Mouse (Mus musculus) stomach, adult 2 months (tissue): ENCODE measurements around the gene Gm11027. TPM values are rescaled to one million over a fixed set of nuclear protein-coding genes. Genes with fewer than 3 reads are reported as not detected.

ENCODE experiments used
- polyA plus RNA-seq: library from polyadenylated mRNA; depleted of rRNA; stranded (reverse); fragments of >200 nt; gene quantifications from 2 replicates; pipeline ENCODE4 v1.2.3, GENCODE M21; 2012; rRNA removed

The Gm11027 gene
- polyA plus RNA-seq = not detected in 2 replicates

DNA sequence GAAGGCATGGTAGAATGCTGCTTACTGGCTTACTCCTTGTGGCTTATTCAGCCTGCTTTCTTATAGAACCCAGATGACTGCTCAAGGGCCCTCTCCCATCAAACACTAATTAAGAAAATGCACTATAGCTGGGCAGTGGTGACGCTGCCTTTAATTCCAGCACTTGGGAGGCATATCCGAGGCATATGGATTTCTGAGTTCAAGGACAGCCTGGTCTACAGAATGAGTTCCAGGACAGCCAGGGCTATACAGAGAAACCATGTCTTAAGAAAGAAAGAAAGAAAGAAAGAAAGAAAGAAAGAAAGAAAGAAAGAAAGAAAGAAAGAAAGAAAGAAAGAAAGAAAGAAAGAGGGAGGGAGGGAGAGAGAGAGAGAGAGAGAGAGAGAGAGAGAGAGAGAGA is at the start of gene Gm11027:
Gene Gm11027, plus strand, starts transcription at position 301 of the 400 bp plus-strand sequence.

DNA sequence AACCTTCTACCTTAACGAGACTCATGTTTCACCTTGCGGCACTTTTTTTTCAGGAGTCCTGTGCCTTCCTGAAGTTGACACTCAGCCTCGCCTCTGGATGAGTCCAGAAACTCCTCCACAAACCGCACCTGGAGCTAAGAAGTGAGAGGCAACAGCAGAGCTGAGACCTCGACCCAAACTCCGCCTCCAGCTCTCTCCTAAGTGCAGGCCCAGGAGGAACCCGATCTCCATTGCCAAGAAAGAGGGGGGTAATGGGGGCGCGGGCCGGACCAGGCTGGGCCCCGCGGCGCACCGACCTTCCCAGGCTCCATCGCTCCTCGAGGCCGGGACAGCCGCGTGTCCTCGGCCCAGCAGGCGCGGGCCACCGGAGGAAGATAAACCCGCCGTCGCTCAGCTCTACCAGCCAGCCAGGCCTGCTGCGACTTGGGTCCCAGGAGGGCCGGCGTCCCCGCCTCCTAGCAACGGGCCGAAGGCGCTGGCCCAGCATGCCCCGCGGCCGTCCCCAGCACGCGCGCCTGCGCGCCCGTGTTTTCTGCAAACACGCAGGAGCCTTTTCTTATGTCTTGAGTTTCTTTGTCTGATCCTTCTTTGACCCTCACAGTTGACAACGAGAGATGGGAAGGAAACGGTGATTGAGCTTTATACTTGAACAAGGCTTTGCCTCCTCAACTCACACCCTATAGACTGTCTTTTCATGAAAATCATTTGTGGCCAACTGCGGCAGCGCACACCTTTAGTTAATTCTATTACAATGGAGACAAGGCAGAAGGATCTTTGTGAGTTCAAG is 12.4 kb upstream of the Gm11027 start, which contains the start of gene Wdr60:
Gene Wdr60, minus strand, starts transcription at position 468 of the 787 bp plus-strand sequence.

DNA sequence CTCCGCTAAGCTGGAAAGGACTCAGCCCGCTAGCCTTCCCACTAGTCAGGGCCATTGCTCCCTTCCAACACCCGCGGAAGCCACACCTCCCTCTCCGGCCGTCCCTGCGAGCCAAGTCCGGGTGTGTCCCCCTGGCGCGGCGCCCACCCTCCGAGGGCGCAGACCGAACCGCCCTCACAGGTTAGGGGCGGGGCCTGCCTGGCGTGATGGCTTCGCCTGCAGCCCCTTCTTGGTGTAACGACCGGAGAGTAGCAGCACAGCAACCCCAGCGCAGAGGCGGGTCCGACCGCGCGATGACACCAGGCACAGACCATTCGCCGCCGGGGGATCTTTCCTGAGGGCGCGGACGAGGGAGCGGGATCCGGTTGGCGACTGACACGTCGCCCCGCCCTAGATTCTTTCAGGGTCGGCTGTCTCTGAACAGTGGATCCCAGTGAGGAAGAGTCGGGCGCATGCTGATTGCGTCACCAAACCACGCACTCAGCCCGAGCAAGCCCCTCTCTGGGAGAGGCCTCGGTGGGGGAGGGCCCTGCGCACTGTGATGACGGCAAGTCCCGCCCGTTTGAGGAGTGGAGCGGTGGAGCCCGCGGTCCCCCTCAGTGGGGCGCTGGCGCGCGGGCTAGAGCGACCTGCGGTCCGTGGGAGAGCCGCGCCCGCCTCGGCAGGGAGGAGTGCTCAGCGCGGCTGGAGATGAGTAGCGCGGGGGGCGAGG is 5.6 kb downstream of the Gm11027 start, which contains the start of gene Esyt2:
Gene Esyt2, plus strand, starts transcription at position 544 of the 712 bp plus-strand sequence.

Other genes starting within 250 kb of the Gm11027 start
- gene Zfp386, start 227.7 kb upstream of the Gm11027 start, polyA plus RNA-seq = 0.41 and 1.4 TPM in 2 replicates
- gene Vipr2, start 197.7 kb upstream of the Gm11027 start, polyA plus RNA-seq = 3.6 and 5.6 TPM in 2 replicates
- gene Wdr60, start 12.4 kb upstream of the Gm11027 start, polyA plus RNA-seq = 1.4 and 2.3 TPM in 2 replicates
- 5.7 and 5.8 TPM in 2 replicates for gene Esyt2, start 5.8 kb downstream of the Gm11027 start, polyA plus RNA-seq
- 0.37 and 0.38 TPM in 2 replicates for gene Ncapg2, start 130.0 kb downstream of the Gm11027 start, polyA plus RNA-seq
- 38.2 and 41.1 TPM in 2 replicates for gene Ptprn2, start 210.3 kb downstream of the Gm11027 start, polyA plus RNA-seq